ENCODE assay signal across 14 mouse cellular contexts in the genomic region with DNA sequence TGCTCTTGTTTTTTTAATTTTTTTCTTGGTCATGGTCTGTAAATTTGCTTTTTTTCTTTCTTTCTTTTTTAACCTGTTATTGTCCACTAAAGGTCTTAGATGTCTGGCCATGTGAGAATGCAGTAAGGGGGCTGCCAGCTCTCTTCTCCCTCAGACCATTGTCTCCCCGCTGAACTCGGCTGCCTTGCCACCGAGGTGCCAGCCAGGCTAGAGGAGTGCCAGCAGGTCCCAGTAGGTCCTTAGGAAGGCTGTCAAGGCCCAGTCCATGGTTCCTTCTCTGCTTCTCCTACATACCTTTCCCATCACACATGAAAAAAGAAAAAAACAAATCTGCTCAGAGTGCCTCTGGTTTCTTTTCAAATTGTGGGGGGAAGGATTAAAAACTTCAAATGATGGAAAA.
"Had no signal": no experiment of that assay in that cellular context is flagged by ENCODE, and none has a peak within 500 bp of the region (broad histone marks: within the 10 kb centered on the region; RNA-seq: fewer than 3 reads in every experiment).

No protein-coding gene starts in this region.

- H3K27me3 ChIP-seq: kidney, embryonic 15.5 days; neural tube, embryonic 12.5 days had no signal

- H3K9me3 ChIP-seq: kidney, embryonic 15.5 days; midbrain, embryonic 10.5 days; neural tube, embryonic 12.5 days had no signal

- H3K36me3 ChIP-seq: kidney, embryonic 15.5 days; midbrain, embryonic 10.5 days; neural tube, embryonic 12.5 days had no signal

- H3K9ac ChIP-seq: kidney, embryonic 15.5 days; liver, embryonic 14.5 days; neural tube, embryonic 12.5 days had no signal

- H3K4me2 ChIP-seq: kidney, embryonic 15.5 days; neural tube, embryonic 12.5 days had no signal

- H3K27ac ChIP-seq: kidney, embryonic 15.5 days; liver, embryonic 14.5 days; neural tube, embryonic 12.5 days had no signal

- H3K4me1 ChIP-seq: kidney, embryonic 15.5 days had no signal

- DNase-seq: kidney, adult 11 months; kidney, postnatal 14 days; left cerebral cortex, postnatal 4 days; lung, adult 18-20 months; retina, postnatal 1 day; right cerebral cortex, postnatal 4 days; spleen, adult 18-20 months; thymus, adult 18-20 months; thymus, postnatal 25 days had no signal

- H3K4me3 ChIP-seq: kidney, embryonic 15.5 days; midbrain, embryonic 10.5 days; myocyte; neural tube, embryonic 12.5 days had no signal
